Mouse (Mus musculus) ES-Bruce4 (cell line): ENCODE measurements around the gene Ptprd.

Experiments
- CTCF ChIP-seq: IDR thresholded peaks from one replicate; pipeline ENCODE4 v1.8.1; 2011; ENCODE audit warnings: low read depth, low read length
- EP300 ChIP-seq: IDR thresholded peaks from 2 replicates; pipeline ENCODE4 v1.6.1; 2011; ENCODE audit warnings: low read depth, low read length; ENCODE audit not compliant: insufficient read depth
- POLR2A ChIP-seq: IDR thresholded peaks from one replicate; pipeline ENCODE4 v1.8.1; 2011; ENCODE audit warnings: low read length; ENCODE audit not compliant: insufficient read depth

GRCm38 (mm10) chr4:76865585-76865984 lies 1346.2 kb downstream of the Ptprd start:
- TF ChIP-seq POLR2A = no peak
- TF ChIP-seq CTCF = no peak
- TF ChIP-seq EP300 = no peak
